Mouse (Mus musculus): ENCODE measurements around the gene Psmb1. TPM values are rescaled to one million over a fixed set of nuclear protein-coding genes. Genes with fewer than 3 reads are reported as not detected.

Gene Psmb1
- polyA plus RNA-seq, 1 experiment from 2014 or later, result 231 TPM

- H3K36me3 ChIP-seq (ENCODE audit: control insufficient read depth, insufficient read depth, low read length), result peaks cover 14% of the 10 kb centered on the region; the same call in 1 of the 2 replicates
- peak overlapping the region; percentile 82 for H3K4me2 ChIP-seq (ENCODE audit: low read depth, low read length)
- peak overlapping the region; percentile 83 for H3K4me3 ChIP-seq (replicated peaks; ENCODE audit: low read length)
- H3K9me3 ChIP-seq (replicated peaks; ENCODE audit: control insufficient read depth, low read length), result no peaks in the 10 kb centered on the region
- no peak for ATAC-seq (ENCODE audit: insufficient read depth, low FRiP score)
- H3K9ac ChIP-seq (ENCODE audit: low read length), result peak overlapping the region; percentile 83
- H3K4me1 ChIP-seq (ENCODE audit: control insufficient read depth, insufficient read depth, low read length), result peaks cover 14% of the 10 kb centered on the region
- peak overlapping the region; percentile 87; the same call in 1 of the 2 replicates for H3K27ac ChIP-seq (ENCODE audit: low read length)
- H3K27me3 ChIP-seq (ENCODE audit: control insufficient read depth, insufficient read depth, low read length), result no peaks in the 10 kb centered on the region
- WGBS, result 48% methylated on average over 3 of the region's 3 CpGs
These were observed 28.2 kb upstream of the Psmb1 start for GRCm38 (mm10) chr17:15527811-15528136.

GRCm38 (mm10) chr17:15526986-15527810, 27.6 kb upstream of the Psmb1 start, which contains the start of gene Pdcd2:
Pdcd2 (minus strand) TSS chr17:15527301.
- peak within 1 kb of the TSS; percentile 82 for H3K4me2 ChIP-seq (ENCODE audit: low read depth, low read length)
- ATAC-seq (ENCODE audit: insufficient read depth, low FRiP score), result peak; percentile 99
- no peaks in the 10 kb centered on the region for H3K27me3 ChIP-seq (ENCODE audit: control insufficient read depth, insufficient read depth, low read length)
- peaks cover 14% of the 10 kb centered on the region for H3K4me1 ChIP-seq (ENCODE audit: control insufficient read depth, insufficient read depth, low read length)
- peaks cover 17% of the 10 kb centered on the region for H3K36me3 ChIP-seq (ENCODE audit: control insufficient read depth, insufficient read depth, low read length)
- peak within 1 kb of the TSS; percentile 87 for H3K27ac ChIP-seq (ENCODE audit: low read length)
- H3K9ac ChIP-seq (ENCODE audit: low read length), result peak within 1 kb of the TSS; percentile 83
- no peaks in the 10 kb centered on the region for H3K9me3 ChIP-seq (replicated peaks; ENCODE audit: control insufficient read depth, low read length)
- 2% methylated on average over 55 of the region's 55 CpGs for WGBS
- H3K4me3 ChIP-seq (replicated peaks; ENCODE audit: low read length), result peak within 1 kb of the TSS; percentile 83

- peaks cover 20% of the 10 kb centered on the region for H3K36me3 ChIP-seq (ENCODE audit: control insufficient read depth, insufficient read depth, low read length)
- 0 out of 2 replicates have a peak overlapping the region, but pooled peaks have one; percentile 29 for H3K27ac ChIP-seq (ENCODE audit: low read length)
- 8% methylated on average over 10 of the region's 10 CpGs for WGBS
- no peaks in the 10 kb centered on the region for H3K27me3 ChIP-seq (ENCODE audit: control insufficient read depth, insufficient read depth, low read length)
- H3K9me3 ChIP-seq (replicated peaks; ENCODE audit: control insufficient read depth, low read length), result no peaks in the 10 kb centered on the region
- ATAC-seq (ENCODE audit: insufficient read depth, low FRiP score), result no peak
- peak overlapping the region; percentile 83 for H3K9ac ChIP-seq (ENCODE audit: low read length)
- peak overlapping the region; percentile 82 for H3K4me2 ChIP-seq (ENCODE audit: low read depth, low read length)
- H3K4me1 ChIP-seq (ENCODE audit: control insufficient read depth, insufficient read depth, low read length), result peaks cover 14% of the 10 kb centered on the region
- H3K4me3 ChIP-seq (replicated peaks; ENCODE audit: low read length), result peak overlapping the region; percentile 83
These were observed 26.8 kb upstream of the Psmb1 start for GRCm38 (mm10) chr17:15526304-15526703.

GRCm38 (mm10) chr17:15518766-15519165, 19.2 kb upstream of the Psmb1 start:
- WGBS, result 88% methylated on average over 1 of the region's 1 CpGs
- no peak overlapping the region for H3K27ac ChIP-seq (ENCODE audit: low read length)
- H3K9ac ChIP-seq (ENCODE audit: low read length), result no peak overlapping the region
- no peak overlapping the region for H3K4me3 ChIP-seq (replicated peaks; ENCODE audit: low read length)
- H3K4me2 ChIP-seq (ENCODE audit: low read depth, low read length), result no peak overlapping the region
- H3K27me3 ChIP-seq (ENCODE audit: control insufficient read depth, insufficient read depth, low read length), result no peaks in the 10 kb centered on the region
- no peak for ATAC-seq (ENCODE audit: insufficient read depth, low FRiP score)
- H3K4me1 ChIP-seq (ENCODE audit: control insufficient read depth, insufficient read depth, low read length), result no peaks in the 10 kb centered on the region
- H3K36me3 ChIP-seq (ENCODE audit: control insufficient read depth, insufficient read depth, low read length), result peaks cover 30% of the 10 kb centered on the region
- H3K9me3 ChIP-seq (replicated peaks; ENCODE audit: control insufficient read depth, low read length), result no peaks in the 10 kb centered on the region

- H3K27ac ChIP-seq (ENCODE audit: low read length), result no peak overlapping the region
- H3K4me2 ChIP-seq (ENCODE audit: low read depth, low read length), result no peak overlapping the region
- no peak overlapping the region for H3K9ac ChIP-seq (ENCODE audit: low read length)
- WGBS, result 91% methylated on average over 5 of the region's 5 CpGs
- H3K4me3 ChIP-seq (replicated peaks; ENCODE audit: low read length), result no peak overlapping the region
- no peaks in the 10 kb centered on the region for H3K4me1 ChIP-seq (ENCODE audit: control insufficient read depth, insufficient read depth, low read length)
- no peaks in the 10 kb centered on the region for H3K9me3 ChIP-seq (replicated peaks; ENCODE audit: control insufficient read depth, low read length)
- peaks cover 30% of the 10 kb centered on the region for H3K36me3 ChIP-seq (ENCODE audit: control insufficient read depth, insufficient read depth, low read length)
- no peak for ATAC-seq (ENCODE audit: insufficient read depth, low FRiP score)
- no peaks in the 10 kb centered on the region for H3K27me3 ChIP-seq (ENCODE audit: control insufficient read depth, insufficient read depth, low read length)
These were observed 18.6 kb upstream of the Psmb1 start for GRCm38 (mm10) chr17:15518186-15518585.

- peaks cover 28% of the 10 kb centered on the region for H3K36me3 ChIP-seq (ENCODE audit: control insufficient read depth, insufficient read depth, low read length)
- no peak for ATAC-seq (ENCODE audit: insufficient read depth, low FRiP score)
- WGBS, result 70% methylated on average over 5 of the region's 5 CpGs
These were observed 18.2 kb upstream of the Psmb1 start for GRCm38 (mm10) chr17:15517776-15518175.

GRCm38 (mm10) chr17:15510694-15511093, 11.1 kb upstream of the Psmb1 start:
- peaks cover 60% of the 10 kb centered on the region for H3K36me3 ChIP-seq (ENCODE audit: control insufficient read depth, insufficient read depth, low read length)
- no peak overlapping the region for H3K4me2 ChIP-seq (ENCODE audit: low read depth, low read length)
- no peaks in the 10 kb centered on the region for H3K4me1 ChIP-seq (ENCODE audit: control insufficient read depth, insufficient read depth, low read length)
- H3K27me3 ChIP-seq (ENCODE audit: control insufficient read depth, insufficient read depth, low read length), result no peaks in the 10 kb centered on the region
- H3K9ac ChIP-seq (ENCODE audit: low read length), result no peak overlapping the region
- no peak overlapping the region for H3K4me3 ChIP-seq (replicated peaks; ENCODE audit: low read length)
- 85% methylated on average over 2 of the region's 2 CpGs for WGBS
- no peak for ATAC-seq (ENCODE audit: insufficient read depth, low FRiP score)
- H3K9me3 ChIP-seq (replicated peaks; ENCODE audit: control insufficient read depth, low read length), result no peaks in the 10 kb centered on the region
- no peak overlapping the region for H3K27ac ChIP-seq (ENCODE audit: low read length)

More at GRCm38 (mm10) chr17:15517776-15518175, 18.2 kb upstream of the Psmb1 start:
- Histone ChIP-seq H3K4me3 (replicated peaks; ENCODE audit: low read length) (no peak overlapping the region), H3K9ac (ENCODE audit: low read length) (no peak overlapping the region), H3K27ac (ENCODE audit: low read length) (no peak overlapping the region), H3K9me3 (replicated peaks; ENCODE audit: control insufficient read depth, low read length) (no peaks in the 10 kb centered on the region), H3K4me1 (ENCODE audit: control insufficient read depth, insufficient read depth, low read length) (no peaks in the 10 kb centered on the region), H3K27me3 (ENCODE audit: control insufficient read depth, insufficient read depth, low read length) (no peaks in the 10 kb centered on the region), H3K4me2 (ENCODE audit: low read depth, low read length) (no peak overlapping the region)

- Histone ChIP-seq H3K27me3 (ENCODE audit: control insufficient read depth, insufficient read depth, low read length) (no peaks in the 10 kb centered on the region), H3K4me1 (ENCODE audit: control insufficient read depth, insufficient read depth, low read length) (peaks cover 24% of the 10 kb centered on the region), H3K4me3 (replicated peaks; ENCODE audit: low read length) (peak overlapping the region; percentile 97), H3K9ac (ENCODE audit: low read length) (peak overlapping the region; percentile 90), H3K9me3 (replicated peaks; ENCODE audit: control insufficient read depth, low read length) (no peaks in the 10 kb centered on the region), H3K4me2 (ENCODE audit: low read depth, low read length) (peak overlapping the region; percentile 96), H3K27ac (ENCODE audit: low read length) (peak overlapping the region; percentile 96; the same call in 1 of the 2 replicates), H3K36me3 (ENCODE audit: control insufficient read depth, insufficient read depth, low read length) (0 out of 2 replicates have a peak, but pooled peaks cover 3% of the 10 kb centered on the region)
- no peak for ATAC-seq (ENCODE audit: insufficient read depth, low FRiP score)
- WGBS, result 40% methylated on average over 7 of the region's 7 CpGs
These were observed 818 bp downstream of the Psmb1 start for GRCm38 (mm10) chr17:15498753-15499113.

GRCm38 (mm10) chr17:15497882-15498752, 1.4 kb downstream of the Psmb1 start:
- Histone ChIP-seq H3K27ac (ENCODE audit: low read length) (peak overlapping the region; percentile 96), H3K4me2 (ENCODE audit: low read depth, low read length) (peak overlapping the region; percentile 96), H3K27me3 (ENCODE audit: control insufficient read depth, insufficient read depth, low read length) (no peaks in the 10 kb centered on the region), H3K4me3 (replicated peaks; ENCODE audit: low read length) (peak overlapping the region; percentile 97), H3K36me3 (ENCODE audit: control insufficient read depth, insufficient read depth, low read length) (peaks cover 5% of the 10 kb centered on the region), H3K9ac (ENCODE audit: low read length) (peak overlapping the region; percentile 90), H3K4me1 (ENCODE audit: control insufficient read depth, insufficient read depth, low read length) (peaks cover 24% of the 10 kb centered on the region), H3K9me3 (replicated peaks; ENCODE audit: control insufficient read depth, low read length) (no peaks in the 10 kb centered on the region)
- under 1% methylated on average over 50 of the region's 50 CpGs for WGBS
- peak; percentile 93 for ATAC-seq (ENCODE audit: insufficient read depth, low FRiP score)
